Mouse (Mus musculus): ENCODE results near the gene Map7d2.

- TF ChIP-seq CTCF (IDR thresholded peaks at IDR 0.05; ENCODE audit: extremely low read depth, insufficient read depth, low read length) = no peak
- TF ChIP-seq POLR2A (IDR thresholded peaks at IDR 0.05; ENCODE audit: extremely low read depth, insufficient read depth, low read length) = no peak
Observed at GRCm38 (mm10) chrX:159510716-159511051, 96.3 kb downstream of the Map7d2 start.

All from cortical plate, adult 2 months (tissue).